Mouse (Mus musculus): ENCODE results near the gene Ccdc28a. TPM values are rescaled to one million over a fixed set of nuclear protein-coding genes. Genes with fewer than 3 reads are reported as not detected.

Ccdc28a gene
- total RNA-seq (2022), result 10 to 100 TPM; 13.8 to 17.9 (median 15.4) TPM

GRCm38 (mm10) chr10:18234560-18235401 is at the start of gene Ccdc28a:
Gene Ccdc28a (minus strand): TSS chr10:18234998.
- peak; percentile 97 for DNase-seq (ENCODE audit: low spot score)

DNA sequence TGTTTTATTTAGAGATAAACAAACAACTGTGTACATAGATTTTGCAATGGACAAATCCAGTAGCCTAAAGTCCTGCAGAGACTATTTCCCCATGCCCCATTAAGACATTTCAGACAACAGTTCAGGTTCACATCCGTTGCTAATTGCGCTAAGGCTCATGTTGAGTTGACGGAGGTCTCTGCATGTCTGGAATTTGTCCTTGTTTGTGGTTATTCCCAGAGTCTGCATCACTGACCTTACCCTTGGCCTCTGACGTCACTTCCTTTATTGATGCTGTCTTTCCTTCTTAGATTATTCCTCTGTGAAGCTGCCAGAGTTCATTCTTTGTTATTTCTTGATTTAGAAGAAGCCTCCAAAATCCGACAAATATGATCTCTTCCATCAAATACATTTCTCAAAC is 49.2 kb upstream of the Ccdc28a start:
- DNase-seq (ENCODE audit: low spot score), result peak; percentile 2

DNA sequence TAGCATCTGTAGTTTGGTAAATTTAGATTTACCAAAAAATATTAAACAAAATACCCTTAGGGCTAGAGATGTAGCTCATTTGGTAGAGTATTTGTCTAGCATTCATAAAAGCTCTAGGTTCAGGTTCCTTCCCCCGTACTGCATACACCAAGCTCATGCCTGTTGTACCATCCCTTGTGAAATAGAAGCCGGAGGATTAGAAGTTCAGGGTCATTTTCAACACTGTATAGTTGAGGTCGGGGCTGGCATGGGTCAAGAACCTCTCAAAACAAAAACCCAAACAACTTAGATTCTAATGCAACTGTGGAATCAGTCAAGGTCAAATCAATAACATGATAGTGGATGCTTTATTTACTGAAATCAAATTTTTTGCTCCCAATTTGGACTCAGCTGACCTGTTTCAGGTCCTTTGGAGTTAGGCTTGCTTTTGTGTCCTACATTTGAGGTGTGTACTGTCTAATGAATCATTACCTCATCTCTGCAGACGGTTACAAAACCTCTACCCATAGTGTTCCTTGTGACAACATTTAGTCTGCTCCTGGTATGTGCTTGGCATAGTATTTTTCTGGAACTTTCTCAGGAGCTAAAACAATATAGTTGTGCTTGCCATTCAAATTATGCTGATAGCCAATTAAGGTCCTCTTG is 41.4 kb upstream of the Ccdc28a start:
- DNase-seq (ENCODE audit: low spot score), result no peak

DNA sequence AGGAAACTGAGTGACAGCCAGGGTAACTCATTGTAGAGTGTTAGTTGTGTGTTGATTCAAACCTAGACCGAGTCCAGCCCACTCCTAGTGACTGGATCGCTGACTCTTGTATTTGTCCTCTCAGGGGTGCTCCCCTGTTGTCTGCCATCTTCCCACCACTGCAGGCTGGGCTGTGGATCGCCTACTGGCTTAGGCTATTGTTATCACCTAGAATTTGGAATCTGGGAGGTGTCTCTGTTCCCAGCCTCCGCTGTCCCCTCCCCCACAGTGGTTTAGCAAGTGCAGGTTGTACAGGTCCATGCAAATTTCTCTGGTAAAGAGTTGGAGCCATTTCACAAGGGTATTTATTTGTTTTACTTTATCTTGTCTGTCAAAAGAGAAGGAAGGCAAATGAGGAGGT is 16.5 kb upstream of the Ccdc28a start:
- no peak for DNase-seq (ENCODE audit: low spot score)

- DNase-seq (ENCODE audit: low spot score), result no peak
Observed at GRCm38 (mm10) chr10:18243614-18244013, 8.8 kb upstream of the Ccdc28a start.

GRCm38 (mm10) chr10:18237191-18237590 is 2.4 kb upstream of the Ccdc28a start:
- DNase-seq (ENCODE audit: low spot score), result peak; percentile 57

GRCm38 (mm10) chr10:18236328-18236927 is 1.6 kb upstream of the Ccdc28a start:
- no peak for DNase-seq (ENCODE audit: low spot score)

GRCm38 (mm10) chr10:18235402-18235747 is 577 bp upstream of the Ccdc28a start:
- DNase-seq (ENCODE audit: low spot score), result no peak

GRCm38 (mm10) chr10:18233891-18234290 is 907 bp downstream of the Ccdc28a start:
- no peak for DNase-seq (ENCODE audit: low spot score)

DNA sequence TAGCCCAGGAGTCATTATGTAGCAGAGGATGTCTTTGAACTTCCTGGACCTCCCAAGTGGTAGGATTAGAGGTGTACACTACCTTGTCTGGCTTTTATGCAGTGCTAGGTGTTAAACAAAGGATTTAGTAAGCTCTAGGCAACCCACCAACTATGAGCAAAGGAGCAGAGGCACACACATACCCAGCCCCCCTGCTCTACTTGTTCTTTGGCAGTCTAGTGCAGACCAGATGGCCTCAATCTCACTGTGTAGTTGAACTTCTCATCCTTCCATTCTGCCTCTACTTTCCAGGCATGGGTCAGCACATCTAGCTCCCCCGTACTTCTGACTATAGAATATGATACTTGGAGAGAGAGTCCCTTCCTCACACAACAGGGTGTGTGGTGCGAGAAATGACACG is 10.4 kb downstream of the Ccdc28a start:
- no peak for DNase-seq (ENCODE audit: low spot score)

DNA sequence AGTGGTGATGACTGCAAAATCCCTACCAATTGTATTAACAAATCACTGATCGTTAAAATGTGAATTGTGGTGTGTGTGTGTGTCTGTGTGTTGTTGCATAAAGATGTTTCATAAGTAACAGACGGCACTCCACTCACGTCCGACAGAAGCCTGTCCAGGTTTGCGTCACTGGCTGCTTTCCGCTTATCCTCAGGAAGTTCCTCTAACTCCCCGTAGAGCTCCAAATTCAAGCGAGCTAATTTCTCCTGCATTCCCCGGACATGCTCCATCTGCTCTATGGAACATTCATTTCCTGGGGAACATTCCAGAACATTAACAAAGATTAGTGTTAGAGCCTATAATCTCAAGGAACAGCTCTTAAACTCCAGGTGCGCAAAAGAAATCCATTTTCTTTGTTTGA is 15.4 kb downstream of the Ccdc28a start:
- DNase-seq (ENCODE audit: low spot score), result no peak

DNA sequence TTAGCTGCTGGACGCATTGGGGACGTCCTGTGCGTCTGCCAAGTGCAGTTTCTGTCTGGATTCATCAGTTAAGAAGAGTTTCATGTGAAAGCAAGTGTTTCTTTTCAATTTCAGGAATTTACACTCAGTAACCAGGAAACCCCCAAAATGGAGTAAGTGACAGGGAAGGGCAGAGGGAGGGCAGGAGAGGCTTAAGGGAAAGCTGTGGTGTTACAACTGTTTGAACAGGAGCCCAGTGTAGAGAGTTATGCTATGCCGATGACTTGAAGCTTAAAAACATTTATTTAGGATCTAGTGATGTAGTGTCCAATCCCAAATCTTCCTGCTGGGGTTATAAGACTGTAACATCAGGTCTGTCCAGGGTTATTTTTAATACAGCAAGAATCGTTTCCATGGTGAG is 20.7 kb downstream of the Ccdc28a start:
- DNase-seq (ENCODE audit: low spot score), result no peak

DNA sequence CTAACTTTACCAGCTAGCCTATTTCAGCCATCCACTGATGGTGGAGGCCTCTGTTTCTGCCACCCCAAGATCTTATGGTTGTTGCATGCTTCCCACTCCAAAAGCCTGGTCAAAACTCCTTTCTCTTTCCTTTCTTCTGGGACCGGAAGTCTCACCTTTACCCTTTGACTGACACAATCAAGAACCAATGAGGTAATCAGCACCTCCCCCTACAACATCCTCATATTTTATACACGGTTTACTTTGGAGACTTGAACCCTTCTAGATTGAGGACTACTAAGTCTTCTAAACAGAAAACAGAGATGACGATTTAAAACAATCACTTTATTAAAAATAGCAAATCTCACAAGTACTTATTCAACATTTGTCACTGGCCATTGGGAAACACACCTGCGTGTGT is 21.4 kb downstream of the Ccdc28a start:
- DNase-seq (ENCODE audit: low spot score), result no peak

GRCm38 (mm10) chr10:18210726-18211125 is 24.1 kb downstream of the Ccdc28a start, which contains the start of gene Ect2l:
Gene Ect2l (minus strand): TSS chr10:18210890.
- DNase-seq (ENCODE audit: low spot score), result no peak

- DNase-seq (ENCODE audit: low spot score), result no peak
Observed at GRCm38 (mm10) chr10:18210119-18210518, 24.7 kb downstream of the Ccdc28a start.

GRCm38 (mm10) chr10:18204067-18204466 is 30.7 kb downstream of the Ccdc28a start:
- DNase-seq (ENCODE audit: low spot score), result no peak

- DNase-seq (ENCODE audit: low spot score), result no peak
Observed at GRCm38 (mm10) chr10:18202401-18202800, 32.4 kb downstream of the Ccdc28a start.

GRCm38 (mm10) chr10:18200656-18201055 is 34.1 kb downstream of the Ccdc28a start:
- DNase-seq (ENCODE audit: low spot score), result no peak

DNA sequence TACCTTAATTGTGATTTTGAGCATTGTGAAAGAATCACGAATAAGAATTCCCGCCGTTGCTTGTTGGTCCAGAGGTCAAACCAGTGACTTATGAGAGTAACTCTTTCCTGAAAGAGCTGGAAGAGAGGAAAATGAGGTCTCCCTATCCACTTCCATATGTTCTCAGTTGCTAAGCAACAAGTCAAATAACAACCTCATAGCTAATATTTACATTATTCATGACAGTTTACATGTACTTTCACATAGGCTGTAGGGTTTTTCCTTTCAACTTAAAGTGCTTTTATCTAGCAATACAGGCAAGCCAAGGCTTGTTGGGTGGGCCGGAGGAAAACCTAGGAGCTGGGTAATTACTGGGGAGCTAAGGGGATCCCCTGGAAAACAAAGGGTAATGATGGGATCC is 34.9 kb downstream of the Ccdc28a start:
- DNase-seq (ENCODE audit: low spot score), result no peak

GRCm38 (mm10) chr10:18198286-18199015 is 36.3 kb downstream of the Ccdc28a start:
- DNase-seq (ENCODE audit: low spot score), result no peak

- peak; percentile 87 for DNase-seq (ENCODE audit: low spot score)
Observed at GRCm38 (mm10) chr10:18197206-18197979, 37.4 kb downstream of the Ccdc28a start.

Measured in heart, adult 8-10 months (tissue).